Mouse (Mus musculus) ovary, postnatal 36 days (tissue): ENCODE results near the gene Adora2b.
"Not testable (repeated sequence)": the region's sequence is repeated elsewhere in the genome, so short reads cannot be mapped to it uniquely, and the experiment has no call there.

Experiments used
- DNase-seq: peaks from one replicate; pipeline ENCODE4 v3.0.0; 2022; ENCODE audit warnings: low spot score, mixed read lengths

Adora2b gene

DNA sequence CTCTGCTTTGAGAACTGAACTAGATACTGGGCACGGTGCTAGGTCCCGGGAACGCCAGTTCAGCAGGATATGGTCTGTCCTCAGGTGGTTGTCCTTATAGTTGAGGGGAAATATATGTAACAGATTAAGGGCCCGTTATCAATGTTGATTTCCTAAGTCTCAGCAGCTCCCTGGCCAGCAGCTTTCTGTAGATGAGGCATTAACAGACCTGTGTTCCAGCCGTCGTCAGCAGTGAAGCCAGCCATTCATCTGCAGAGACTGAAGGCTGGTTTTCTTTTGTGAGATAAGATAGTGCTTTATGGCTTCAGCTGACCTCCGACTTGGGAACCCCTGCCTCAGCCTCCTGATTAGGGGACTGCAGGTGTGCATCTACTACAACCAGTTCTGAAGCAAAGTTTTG is 15.2 kb downstream of the Adora2b start:
- DNase-seq: no peak

DNA sequence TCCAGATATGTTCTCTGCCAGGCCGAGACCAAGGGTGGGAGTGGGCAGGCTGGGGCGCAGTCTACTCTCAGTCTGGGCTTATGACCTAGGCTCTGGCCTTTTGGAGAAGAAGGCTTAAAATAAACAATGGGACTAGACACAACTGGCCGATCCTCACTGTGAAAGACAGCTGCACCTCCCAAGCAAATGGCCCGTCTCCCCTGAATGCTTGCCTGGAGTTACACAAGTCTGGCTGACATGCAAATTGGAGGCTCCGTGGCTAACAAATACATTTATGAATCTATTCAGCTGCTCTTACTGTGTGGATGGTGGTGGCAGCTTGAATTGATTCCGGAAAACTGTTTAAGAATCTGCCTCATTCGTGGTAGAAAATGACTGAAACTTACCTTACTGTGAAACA is 16.9 kb downstream of the Adora2b start:
- no peak for DNase-seq

GRCm38 (mm10) chr11:62266466-62267214 is 17.9 kb downstream of the Adora2b start:
- no peak for DNase-seq

GRCm38 (mm10) chr11:62268381-62268780 is 19.6 kb downstream of the Adora2b start:
- DNase-seq: no peak

DNA sequence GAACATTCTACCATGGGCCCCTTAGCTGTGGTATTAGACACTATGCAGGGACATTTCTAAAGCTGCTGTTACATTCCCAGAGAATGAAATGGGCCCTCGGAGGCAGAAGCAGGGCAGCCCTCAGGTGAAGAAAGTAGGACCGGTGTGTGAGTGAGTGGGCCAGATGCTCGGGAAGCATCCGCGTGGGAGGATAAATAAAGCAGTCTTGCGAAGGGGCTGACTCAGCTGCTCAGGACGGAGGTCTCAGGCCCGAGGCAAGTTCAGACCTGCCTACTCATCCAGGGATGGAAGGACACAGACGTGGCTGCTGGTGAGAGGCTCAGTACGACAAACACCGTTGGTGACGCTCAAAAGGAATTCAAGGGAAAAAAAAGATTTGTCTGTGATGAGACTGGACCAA is 20.3 kb downstream of the Adora2b start:
- no peak for DNase-seq

DNA sequence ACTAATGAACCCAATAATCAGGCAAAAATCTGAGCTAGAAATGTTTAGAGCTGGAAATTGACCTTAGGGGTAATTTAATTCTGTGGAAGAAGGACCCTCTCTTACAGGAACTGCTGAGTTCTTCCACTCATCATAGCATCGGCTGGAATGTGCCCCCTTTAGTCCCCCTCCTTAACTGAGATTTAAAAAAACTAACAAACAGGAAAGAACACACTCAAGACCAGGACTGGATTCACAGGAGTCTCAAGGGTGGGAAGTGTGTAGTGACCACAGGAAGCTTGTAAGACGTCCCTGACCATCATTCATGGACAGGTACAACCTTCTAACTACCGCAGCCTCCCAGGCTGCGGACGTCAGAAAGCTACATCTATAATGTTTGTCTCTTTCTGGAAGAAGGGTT is 22.1 kb downstream of the Adora2b start:
- DNase-seq: no peak

GRCm38 (mm10) chr11:62277086-62277485 is 28.3 kb downstream of the Adora2b start:
- DNase-seq: no peak

DNA sequence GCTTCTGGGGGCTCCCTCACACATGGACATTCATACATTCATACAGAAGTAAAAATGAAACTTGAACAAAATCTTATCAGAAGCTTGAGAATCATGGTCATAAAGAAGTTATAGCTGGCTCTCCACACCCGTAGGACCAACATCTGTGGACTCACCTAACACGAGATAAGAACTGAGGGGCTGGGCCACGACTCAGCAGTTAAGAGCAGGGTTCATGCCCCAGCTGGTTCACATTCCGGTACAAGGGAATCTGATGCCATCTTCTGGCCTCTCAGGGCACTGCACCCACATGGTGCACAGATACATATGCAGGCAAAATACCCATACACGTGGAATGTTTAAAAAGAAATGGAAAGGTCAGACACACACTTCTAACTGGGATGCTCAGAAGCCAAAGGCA is 29.2 kb downstream of the Adora2b start:
- peak; percentile 55 for DNase-seq

- peak; percentile 93 for DNase-seq
Measured at GRCm38 (mm10) chr11:62280675-62281600, 32.2 kb downstream of the Adora2b start, which contains the start of the genes Zswim7 and Ttc19. TSS of gene Zswim7 (minus strand) at chr11:62281375. TSS of gene Ttc19 (plus strand) at chr11:62281473.

GRCm38 (mm10) chr11:62281601-62281997 is 32.8 kb downstream of the Adora2b start:
- no peak for DNase-seq

GRCm38 (mm10) chr11:62284020-62284419 is 35.2 kb downstream of the Adora2b start:
- DNase-seq: not testable (repeated sequence)

DNA sequence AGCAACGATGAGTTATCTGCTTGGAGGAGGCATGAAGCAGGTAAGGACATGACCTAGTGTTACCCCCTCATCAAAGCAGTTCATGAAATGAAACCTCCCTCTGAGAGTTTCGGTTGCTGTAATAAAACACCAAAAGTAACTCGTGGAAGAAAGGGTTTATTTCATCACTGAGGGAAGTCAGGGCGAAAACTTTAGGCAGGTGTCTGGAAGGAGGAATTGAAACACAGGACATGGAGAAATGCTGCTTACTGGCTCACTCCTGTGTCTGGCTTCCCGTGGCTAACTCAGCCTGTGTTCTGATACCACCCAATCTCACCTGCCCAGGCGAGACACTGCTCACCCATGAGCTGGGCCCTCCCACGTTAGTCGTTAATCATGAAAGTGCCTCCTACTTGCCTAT is 36.2 kb downstream of the Adora2b start:
- DNase-seq: no peak

DNA sequence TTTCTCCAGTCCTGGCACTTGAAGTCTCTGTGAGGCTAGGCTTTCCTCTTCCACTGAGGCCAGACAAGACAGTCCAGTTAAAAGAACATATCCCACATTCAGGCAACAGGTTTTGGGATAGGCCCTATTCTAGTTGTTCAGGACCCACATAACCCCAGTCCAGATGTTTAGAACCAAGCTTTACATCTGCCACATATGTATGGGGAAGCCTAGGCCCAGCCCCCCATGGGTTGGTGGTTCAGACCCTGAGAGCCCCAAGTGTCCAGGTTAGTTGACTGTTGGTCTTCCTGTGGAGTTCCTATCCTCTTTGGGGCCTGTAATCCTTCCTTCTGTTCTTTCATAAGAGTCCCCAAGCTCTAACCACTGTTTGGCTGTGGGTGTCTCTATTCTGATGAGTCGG is 38.9 kb downstream of the Adora2b start:
- DNase-seq: no peak

DNA sequence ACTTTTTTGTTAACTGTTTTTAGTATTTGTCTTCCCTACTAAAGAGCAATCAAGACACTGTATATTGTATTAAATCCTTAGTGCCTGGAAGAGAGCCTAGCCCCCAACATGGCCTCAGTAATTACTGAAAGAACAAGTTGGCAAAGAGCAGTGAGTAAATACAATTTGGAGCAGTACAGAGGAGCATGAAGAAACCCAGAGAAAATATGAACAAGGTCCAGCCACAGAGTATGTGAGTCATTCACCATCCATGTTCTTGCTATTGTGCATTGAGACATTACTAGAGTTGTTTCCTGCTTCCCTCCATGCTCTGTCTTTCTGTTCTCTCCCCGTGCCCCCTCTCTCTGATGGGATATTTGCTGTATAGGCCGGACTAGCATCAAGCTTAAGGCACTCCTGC is 45.3 kb downstream of the Adora2b start:
- DNase-seq: no peak

GRCm38 (mm10) chr11:62298883-62299282 is 50.1 kb downstream of the Adora2b start:
- DNase-seq: no peak

DNA sequence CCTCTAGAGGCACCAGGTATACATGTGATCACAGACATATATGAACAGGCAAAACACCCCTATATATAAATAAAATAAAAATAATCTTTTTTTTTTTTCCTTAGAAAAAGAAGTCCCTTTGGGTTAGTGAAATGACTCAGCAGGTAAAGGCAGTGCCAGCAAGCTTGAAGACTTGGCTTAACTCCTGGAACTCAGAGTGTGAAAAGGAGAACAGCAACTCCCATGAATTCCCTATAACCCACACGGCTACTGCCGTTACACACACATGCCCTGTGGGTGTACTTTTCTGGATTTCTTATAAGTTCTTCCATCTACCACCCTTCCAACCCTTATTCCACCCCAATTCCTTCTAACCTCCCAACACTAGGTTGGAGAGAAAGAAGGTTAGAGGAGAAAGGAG is 57.1 kb downstream of the Adora2b start:
- DNase-seq: no peak

DNA sequence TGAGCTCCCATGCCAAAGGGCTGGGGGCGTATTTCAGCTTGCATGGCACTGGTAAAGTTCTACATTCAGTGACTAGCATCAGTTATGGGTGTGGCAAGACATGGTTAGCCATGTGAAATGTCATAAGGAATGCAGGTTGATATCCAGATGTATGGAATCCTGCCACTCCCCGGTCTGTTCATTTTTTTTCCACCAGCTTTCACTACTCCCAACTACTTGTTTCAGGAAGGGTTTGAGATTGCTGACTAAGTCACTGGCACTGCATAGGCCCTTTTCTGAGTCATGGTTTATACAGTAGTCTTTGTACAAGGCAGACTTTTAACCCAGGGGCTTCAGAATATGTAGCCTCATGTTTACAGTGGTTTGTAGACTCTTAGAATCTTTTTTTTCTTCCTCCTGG is 60.5 kb downstream of the Adora2b start:
- DNase-seq: no peak

GRCm38 (mm10) chr11:62314984-62315383 is 66.2 kb downstream of the Adora2b start:
- DNase-seq: no peak
